Mouse (Mus musculus) adrenal gland, adult (tissue): ENCODE results near the gene Apba1.

Experiments
- DNase-seq, 2 experiments: peaks; one replicate each; pipeline ENCODE4 v3.0.0; 2022 to 2023; ENCODE audit warnings: low spot score in 1 of 2; ENCODE audit not compliant: inconsistent age in 2 of 2

The Apba1 gene

GRCm38 (mm10) chr19:23968125-23968861 lies 209.6 kb downstream of the Apba1 start:
- peak in 1 of 2 experiments; percentile 48 for DNase-seq

GRCm38 (mm10) chr19:23968862-23969225 lies 210.2 kb downstream of the Apba1 start:
- DNase-seq, result no peak

- DNase-seq, result peak; percentile 32 to 52
Observed at GRCm38 (mm10) chr19:23970374-23970773, 211.7 kb downstream of the Apba1 start.

- DNase-seq, result peak; percentile 85 to 87
Observed at GRCm38 (mm10) chr19:23971391-23971790, 212.7 kb downstream of the Apba1 start.

GRCm38 (mm10) chr19:23972881-23973649 lies 214.4 kb downstream of the Apba1 start:
- DNase-seq, result peak in 1 of 2 experiments; percentile 69

- DNase-seq, result no peak
Observed at GRCm38 (mm10) chr19:23977901-23978443, 219.3 kb downstream of the Apba1 start.

GRCm38 (mm10) chr19:23980598-23980997 lies 221.9 kb downstream of the Apba1 start:
- DNase-seq, result no peak

- DNase-seq, result no peak
Observed at GRCm38 (mm10) chr19:23984186-23984585, 225.5 kb downstream of the Apba1 start.

- DNase-seq, result peak in 1 of 2 experiments; percentile 31
Observed at GRCm38 (mm10) chr19:23987291-23987690, 228.6 kb downstream of the Apba1 start.

GRCm38 (mm10) chr19:23988166-23988565 lies 229.5 kb downstream of the Apba1 start:
- DNase-seq, result no peak

- DNase-seq, result no peak
Observed at GRCm38 (mm10) chr19:23995766-23996399, 237.2 kb downstream of the Apba1 start.
